Mouse (Mus musculus): ENCODE measurements at regions not wholly inside any gene's neighbourhood (a gene's known extent, or its start where the extent isn't known, plus 50 kb on each side); places are given as distances from the start of the nearest gene placed in this dataset.

GRCm38 (mm10) chr1:64288812-64289447, 166.8 kb upstream of the Klf7 start:
- TF ChIP-seq CTCF (IDR thresholded peaks at IDR 0.05; ENCODE audit: control insufficient read depth, insufficient read depth, insufficient read length) (no peak), MYOD1 (IDR thresholded peaks at IDR 0.05; ENCODE audit: control insufficient read depth, insufficient read length, low read depth) (no peak), MAX (IDR thresholded peaks at IDR 0.05) (no peak)
